Mouse (Mus musculus): ENCODE data around the gene Senp3. TPM values are rescaled to one million over a fixed set of nuclear protein-coding genes. Genes with fewer than 3 reads are reported as not detected.
"Not testable (repeated sequence)": the region's sequence is repeated elsewhere in the genome, so short reads cannot be mapped to it uniquely, and the experiment has no call there.

The Senp3 gene
- total and polyA plus RNA-seq, 3 experiments, result 116 to 303 (median 256) TPM

DNA sequence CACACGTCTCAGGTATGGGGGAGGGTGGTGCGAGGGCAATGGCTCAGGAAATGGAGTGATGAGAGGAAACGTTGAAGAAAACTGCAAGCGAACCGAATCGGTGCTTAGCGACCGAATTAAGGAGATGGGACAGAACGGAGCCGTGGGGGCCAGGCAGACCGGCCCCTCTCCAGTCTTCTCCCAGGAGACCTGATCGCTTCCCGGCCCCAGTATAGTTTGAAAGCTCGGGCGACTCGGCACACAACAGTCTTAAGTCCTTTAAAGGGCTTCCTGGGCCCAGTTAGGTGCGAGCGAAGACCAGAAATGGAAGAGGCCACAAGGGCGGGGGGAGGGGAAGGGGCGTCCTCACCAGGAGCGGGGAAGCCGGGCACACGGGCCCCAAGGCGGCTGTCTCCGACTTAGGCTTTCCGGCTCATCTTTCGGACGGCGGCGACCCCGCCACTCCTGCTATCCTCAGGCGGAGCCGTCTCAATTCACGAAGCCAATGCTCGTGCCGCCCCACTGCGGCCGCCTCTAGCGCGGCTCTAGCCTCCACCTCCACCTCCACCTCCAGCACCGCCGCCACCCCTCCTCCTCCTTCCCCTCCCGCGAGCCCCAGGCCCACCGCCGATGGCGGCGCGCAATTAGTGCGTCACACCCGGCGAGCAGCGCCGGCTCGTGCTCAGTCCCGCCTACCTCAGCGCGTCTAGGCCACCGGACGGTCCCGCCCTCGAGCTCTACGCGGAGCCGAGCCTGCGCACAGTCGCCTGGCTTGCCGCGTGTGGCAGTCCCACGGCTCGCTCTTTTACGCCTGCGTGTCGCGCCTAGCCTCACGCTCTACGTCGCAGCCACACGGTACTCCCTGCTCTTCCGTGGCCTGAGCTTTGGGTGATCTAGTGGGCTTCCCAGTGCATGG is at the start of gene Senp3 (continued):
- peak; percentile 48; the same call in 1 of the 2 replicates for TF ChIP-seq TBP (conservative IDR thresholded peaks at IDR 0.05; ENCODE audit: low read depth, low read length)

DNA sequence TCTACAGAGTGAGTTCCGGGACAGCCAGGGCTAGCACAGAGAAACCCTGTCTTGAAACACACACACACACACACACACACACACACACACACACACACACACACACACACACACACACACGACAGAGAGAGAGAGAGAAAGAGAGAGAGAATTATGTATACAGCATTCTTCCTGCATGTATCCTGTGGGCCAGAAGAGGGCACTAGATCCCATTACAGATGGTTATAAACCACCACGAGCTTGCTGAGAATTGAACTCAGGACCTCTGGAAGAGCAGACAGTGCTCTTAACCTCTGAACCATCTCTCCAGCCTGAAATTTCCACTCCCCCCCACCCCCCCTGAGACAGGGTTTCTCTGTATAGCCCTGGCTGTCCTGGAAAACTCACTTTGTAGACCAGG is 49.5 kb upstream of the Senp3 start:
- in situ Hi-C loops (cut with MboI; ENCODE audit: low pct_ligation_motif_present, low pct_unique_long_range_greater_than_20kb, low sequenced_read_pairs), result not testable (repeated sequence)
- TF ChIP-seq SMC3 (IDR thresholded peaks at IDR 0.05; ENCODE audit: low read depth, low read length) (peak; percentile 40), CTCF (conservative IDR thresholded peaks at IDR 0.05 in 1 of 2, IDR thresholded peaks at IDR 0.05 in 1 of 2; ENCODE audit: low read depth in 2 of 2, low read length in 2 of 2) (peak in 1 of 2 experiments; percentile 44; a peak in 2 of 4 replicates), RAD21 (IDR thresholded peaks at IDR 0.05; ENCODE audit: low read depth, low read length) (peak; percentile 22)

DNA sequence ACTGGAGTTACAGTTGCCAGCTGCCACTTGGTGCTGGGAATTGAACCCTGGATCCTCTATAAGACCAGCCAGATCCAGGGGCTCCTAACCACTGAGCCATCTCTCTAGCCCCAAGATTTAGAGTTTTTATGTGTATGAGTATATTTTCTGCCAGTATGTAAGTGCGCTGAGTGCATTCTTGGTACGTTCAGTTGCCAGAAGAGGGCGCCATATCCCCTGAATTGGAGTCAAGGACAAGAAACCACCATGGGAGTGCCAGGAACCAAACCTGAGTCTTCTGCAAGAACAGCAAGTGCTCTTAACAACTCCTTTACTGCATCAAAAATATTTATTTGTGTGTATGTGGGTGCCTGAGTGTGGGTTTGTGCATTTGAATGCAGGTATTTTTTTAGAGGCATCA is 47.2 kb upstream of the Senp3 start:
- dilution Hi-C loops (cut with MboI; ENCODE audit: extremely low pct_ligation_motif_present, extremely low pct_unique_long_range_greater_than_20kb, low sequenced_read_pairs), result no loop called here
- peaks cover 5 to 11% of the 10 kb centered on the region in 2 experiments for H3K36me3 ChIP-seq (replicated peaks in 1 of 2; ENCODE audit: control insufficient read depth in 1 of 2, insufficient read depth in 1 of 2, low read length in 1 of 2)
- H3K27ac ChIP-seq (ENCODE audit: insufficient read depth, low read depth), result no peak overlapping the region
- no peak overlapping the region for H3K4me3 ChIP-seq (replicated peaks in 1 of 3; ENCODE audit: low read depth in 2 of 3, low read length in 2 of 3, poor library complexity in 1 of 3)
- TF ChIP-seq CTCF (conservative IDR thresholded peaks at IDR 0.05 in 1 of 2, IDR thresholded peaks at IDR 0.05 in 1 of 2; ENCODE audit: low read depth in 2 of 2, low read length in 2 of 2) (peak; percentile 52 to 84), RCOR1 (conservative IDR thresholded peaks at IDR 0.05; ENCODE audit: low read depth, low read length) (no peak), USF2 (conservative IDR thresholded peaks at IDR 0.05; ENCODE audit: low read depth, low read length) (no peak), ELF1 (IDR thresholded peaks at IDR 0.05; ENCODE audit: low read depth, low read length) (no peak), TCF12 (IDR thresholded peaks at IDR 0.05; ENCODE audit: low read depth, low read length) (no peak), ZC3H11A (IDR thresholded peaks at IDR 0.05; ENCODE audit: low read depth, low read length) (peak; percentile 25; the same call in 1 of the 2 replicates), GABPA (IDR thresholded peaks at IDR 0.05; ENCODE audit: insufficient replicate concordance, low read depth, low read length) (no peak), RAD21 (IDR thresholded peaks at IDR 0.05; ENCODE audit: low read depth, low read length) (peak; percentile 79), POLR2AphosphoS2 (IDR thresholded peaks at IDR 0.05; ENCODE audit: low read depth, low read length) (no peak), IRF4 (IDR thresholded peaks at IDR 0.05; ENCODE audit: low read depth, low read length) (peak; percentile 43; the same call in 1 of the 2 replicates), MYC (IDR thresholded peaks at IDR 0.05; ENCODE audit: low read depth, low read length) (no peak), SMC3 (IDR thresholded peaks at IDR 0.05; ENCODE audit: low read depth, low read length) (peak; percentile 78), MAZ (IDR thresholded peaks at IDR 0.05; ENCODE audit: low read depth, low read length) (no peak), E2F4 (IDR thresholded peaks at IDR 0.05; ENCODE audit: insufficient replicate concordance, low read depth, low read length) (no peak)
- H3K4me2 ChIP-seq (ENCODE audit: insufficient read depth, low read depth, poor library complexity, severe bottlenecking), result no peak overlapping the region
- H3K9ac ChIP-seq (ENCODE audit: insufficient read depth, low read depth), result no peak overlapping the region
- no peaks in the 10 kb centered on the region; a peak in 1 of 4 replicates for H3K4me1 ChIP-seq (ENCODE audit: control insufficient read depth in 1 of 2, insufficient read depth in 2 of 2)
- peak; percentile 80 for DNase-seq (ENCODE audit: extremely low read depth)
- H3K79me2 ChIP-seq (replicated peaks; ENCODE audit: control insufficient read depth, extremely low read depth, insufficient read depth, poor library complexity, severe bottlenecking), result no peaks in the 10 kb centered on the region
- no peaks in the 10 kb centered on the region for H3K9me3 ChIP-seq (replicated peaks; ENCODE audit: low read length)
- in situ Hi-C loops (cut with MboI; ENCODE audit: low pct_ligation_motif_present, low pct_unique_long_range_greater_than_20kb, low sequenced_read_pairs), result no loop called here
- H3K27me3 ChIP-seq (replicated peaks), result no peaks in the 10 kb centered on the region

More for the DNA sequence above, 49.5 kb upstream of the Senp3 start:
- H3K27me3 ChIP-seq (replicated peaks); DNase-seq (ENCODE audit: extremely low read depth); H3K79me2 ChIP-seq (replicated peaks; ENCODE audit: control insufficient read depth, extremely low read depth, insufficient read depth, poor library complexity, severe bottlenecking); H3K9ac ChIP-seq (ENCODE audit: insufficient read depth, low read depth); H3K27ac ChIP-seq (ENCODE audit: insufficient read depth, low read depth); H3K9me3 ChIP-seq (replicated peaks; ENCODE audit: low read length); H3K4me1 ChIP-seq (ENCODE audit: control insufficient read depth in 1 of 2, insufficient read depth in 2 of 2); H3K4me2 ChIP-seq (ENCODE audit: insufficient read depth, low read depth, poor library complexity, severe bottlenecking); dilution Hi-C loops (cut with MboI; ENCODE audit: extremely low pct_ligation_motif_present, extremely low pct_unique_long_range_greater_than_20kb, low sequenced_read_pairs); H3K4me3 ChIP-seq (replicated peaks in 1 of 3; ENCODE audit: low read depth in 2 of 3, low read length in 2 of 3, poor library complexity in 1 of 3): not testable (repeated sequence)
- H3K36me3 ChIP-seq (replicated peaks in 1 of 2; ENCODE audit: control insufficient read depth in 1 of 2, insufficient read depth in 1 of 2, low read length in 1 of 2), result peaks cover 28 to 35% of the 10 kb centered on the region in 2 experiments

Measured in CH12.LX (cell line).